Mouse (Mus musculus): ENCODE data around the gene Nkapd1. TPM values are rescaled to one million over a fixed set of nuclear protein-coding genes. Genes with fewer than 3 reads are reported as not detected.

Nkapd1 gene
- polyA plus RNA-seq, 1 experiment from 2014 or later = 24.2 TPM

DNA sequence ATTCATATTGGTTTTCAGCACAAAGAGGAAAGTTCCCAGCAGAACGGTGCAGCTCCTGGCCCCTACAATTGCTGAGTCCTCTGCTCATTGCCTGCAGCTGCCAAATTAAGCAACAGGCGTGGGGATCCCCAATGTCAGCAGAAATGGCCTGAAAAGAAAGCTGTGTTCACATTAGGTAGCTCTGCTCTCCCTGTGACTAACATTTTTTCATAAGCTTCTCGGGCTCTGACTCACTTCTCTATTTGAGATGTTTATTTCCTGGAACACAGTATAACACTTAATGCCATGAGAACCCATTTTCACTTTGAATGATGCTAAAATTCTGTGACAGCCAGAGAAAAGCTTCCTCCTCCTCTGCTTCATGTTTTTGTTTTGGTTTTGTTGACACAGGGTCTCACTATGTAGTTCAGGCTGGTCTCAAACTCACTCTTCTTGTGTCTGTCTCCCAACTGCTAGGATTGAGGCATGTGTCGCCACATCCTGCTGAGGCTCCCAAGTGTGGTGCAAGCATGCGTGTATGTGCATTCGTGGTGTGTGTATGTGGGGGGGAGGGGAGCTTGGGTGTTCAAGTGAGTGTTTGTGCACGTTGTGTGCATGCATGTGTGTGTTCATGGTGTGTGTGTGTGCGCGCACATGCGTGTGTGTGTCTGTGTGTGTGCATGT is 26.3 kb downstream of the Nkapd1 start:
- no peaks in the 10 kb centered on the region for H3K27me3 ChIP-seq (ENCODE audit: control insufficient read depth, insufficient read depth, low read length)
- H3K9ac ChIP-seq (replicated peaks; ENCODE audit: low read length) = no peak overlapping the region
- no peak overlapping the region for H3K4me2 ChIP-seq (ENCODE audit: low read length)
- H3K36me3 ChIP-seq (ENCODE audit: control insufficient read depth, insufficient read depth, low read length) = peaks cover 14% of the 10 kb centered on the region
- ATAC-seq (ENCODE audit: low FRiP score, low TSS enrichment) = no peak
- WGBS = 77% methylated on average over 10 of the region's 10 CpGs
- H3K27ac ChIP-seq (replicated peaks; ENCODE audit: low read depth, low read length) = no peak overlapping the region
- no peak overlapping the region for H3K4me3 ChIP-seq (replicated peaks; ENCODE audit: low read depth, low read length)
- H3K9me3 ChIP-seq (ENCODE audit: control insufficient read depth, low read length) = no peaks in the 10 kb centered on the region
- no peaks in the 10 kb centered on the region for H3K4me1 ChIP-seq (ENCODE audit: control insufficient read depth, insufficient read depth, low read length)
- no peak for DNase-seq

DNA sequence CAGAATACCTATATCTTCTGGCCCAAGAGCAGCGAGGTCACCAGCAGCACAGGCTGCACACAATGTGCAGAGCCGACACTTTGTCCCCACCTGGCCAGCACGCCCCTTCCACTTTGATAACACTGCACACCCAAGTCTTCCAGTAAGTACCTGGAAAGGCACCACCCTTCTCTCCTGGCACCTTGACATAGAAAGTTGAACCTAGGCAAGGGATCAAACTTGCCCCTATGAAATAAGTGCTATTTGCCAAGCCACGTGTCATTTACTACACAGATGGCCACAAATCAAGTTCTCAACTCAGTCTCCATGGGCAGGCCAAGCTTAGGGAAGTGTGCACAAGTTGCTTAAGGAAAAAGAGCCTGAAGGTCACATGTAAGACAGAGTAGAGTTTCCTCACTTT is 30.3 kb downstream of the Nkapd1 start:
- Histone ChIP-seq H3K4me2 (ENCODE audit: low read length) (no peak overlapping the region), H3K9ac (replicated peaks; ENCODE audit: low read length) (no peak overlapping the region), H3K27ac (replicated peaks; ENCODE audit: low read depth, low read length) (no peak overlapping the region), H3K36me3 (ENCODE audit: control insufficient read depth, insufficient read depth, low read length) (no peaks in the 10 kb centered on the region), H3K4me1 (ENCODE audit: control insufficient read depth, insufficient read depth, low read length) (no peaks in the 10 kb centered on the region), H3K4me3 (replicated peaks; ENCODE audit: low read depth, low read length) (no peak overlapping the region), H3K9me3 (ENCODE audit: control insufficient read depth, low read length) (no peaks in the 10 kb centered on the region), H3K27me3 (ENCODE audit: control insufficient read depth, insufficient read depth, low read length) (no peaks in the 10 kb centered on the region)
- ATAC-seq (ENCODE audit: low FRiP score, low TSS enrichment) = no peak
- no peak for DNase-seq
- WGBS = 80% methylated on average over 4 of the region's 4 CpGs

DNA sequence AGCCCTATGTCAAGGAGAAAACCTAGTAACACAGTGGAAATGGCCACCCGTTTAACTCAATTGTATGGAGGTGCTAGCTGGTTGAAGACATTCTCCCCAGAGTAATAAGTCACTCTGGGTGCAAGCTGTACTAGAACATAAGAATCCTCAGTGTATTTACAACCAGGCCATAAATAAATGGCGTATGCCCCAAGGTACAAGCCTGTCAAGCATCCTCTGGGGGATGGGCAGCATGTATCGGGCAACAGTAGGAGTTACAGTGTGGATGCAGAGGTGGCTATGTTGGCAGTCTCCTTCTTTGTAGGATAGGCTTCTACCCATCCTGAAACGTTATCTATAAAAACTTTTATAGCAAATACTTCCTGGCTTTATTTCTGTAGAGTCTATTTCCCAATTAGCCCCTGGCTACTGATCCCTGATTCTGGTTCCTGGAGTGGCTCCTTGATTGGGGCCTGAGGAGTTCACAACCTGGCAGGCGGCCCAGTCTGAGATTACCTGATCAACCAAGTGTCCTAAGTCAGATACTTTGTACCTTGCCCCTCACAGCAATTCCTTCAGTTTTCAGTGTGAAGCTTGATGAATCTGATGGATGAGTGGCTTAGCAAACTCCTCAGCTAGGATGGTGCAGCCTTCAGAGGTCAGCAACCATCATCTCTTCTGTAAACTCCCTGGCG is 32.0 kb downstream of the Nkapd1 start:
- Histone ChIP-seq H3K9me3 (ENCODE audit: control insufficient read depth, low read length) (no peaks in the 10 kb centered on the region), H3K4me2 (ENCODE audit: low read length) (no peak overlapping the region), H3K27ac (replicated peaks; ENCODE audit: low read depth, low read length) (no peak overlapping the region), H3K9ac (replicated peaks; ENCODE audit: low read length) (no peak overlapping the region), H3K4me1 (ENCODE audit: control insufficient read depth, insufficient read depth, low read length) (no peaks in the 10 kb centered on the region), H3K27me3 (ENCODE audit: control insufficient read depth, insufficient read depth, low read length) (no peaks in the 10 kb centered on the region), H3K36me3 (ENCODE audit: control insufficient read depth, insufficient read depth, low read length) (no peaks in the 10 kb centered on the region), H3K4me3 (replicated peaks; ENCODE audit: low read depth, low read length) (no peak overlapping the region)
- 85% methylated on average over 6 of the region's 6 CpGs for WGBS
- no peak for DNase-seq
- no peak for ATAC-seq (ENCODE audit: low FRiP score, low TSS enrichment)

DNA sequence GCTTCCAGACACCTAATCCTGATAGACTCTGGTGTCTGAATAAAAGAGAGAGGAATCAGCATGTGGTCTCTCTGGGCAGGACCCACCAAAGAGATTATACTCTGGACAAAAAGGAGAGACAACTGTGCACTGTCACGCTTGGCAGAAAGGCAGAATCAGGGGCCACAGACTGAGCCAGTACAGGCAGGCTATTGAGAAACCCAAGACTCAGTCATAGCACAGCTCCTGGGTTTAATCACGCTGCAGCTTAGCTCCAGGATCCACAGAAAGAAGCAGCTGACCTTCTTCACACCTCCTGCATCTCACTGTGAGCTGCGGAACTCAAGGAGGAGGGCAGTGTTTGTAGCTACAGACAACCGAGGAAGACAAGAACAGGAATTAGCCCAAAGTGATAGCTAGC is 36.9 kb downstream of the Nkapd1 start:
- WGBS = 4% methylated on average over 4 of the region's 4 CpGs
- no peak overlapping the region for H3K27ac ChIP-seq (replicated peaks; ENCODE audit: low read depth, low read length)
- no peaks in the 10 kb centered on the region for H3K9me3 ChIP-seq (ENCODE audit: control insufficient read depth, low read length)
- H3K4me2 ChIP-seq (ENCODE audit: low read length) = no peak overlapping the region
- H3K27me3 ChIP-seq (ENCODE audit: control insufficient read depth, insufficient read depth, low read length) = no peaks in the 10 kb centered on the region
- ATAC-seq (ENCODE audit: low FRiP score, low TSS enrichment) = no peak
- DNase-seq = no peak
- no peaks in the 10 kb centered on the region for H3K4me1 ChIP-seq (ENCODE audit: control insufficient read depth, insufficient read depth, low read length)
- no peak overlapping the region for H3K9ac ChIP-seq (replicated peaks; ENCODE audit: low read length)
- H3K36me3 ChIP-seq (ENCODE audit: control insufficient read depth, insufficient read depth, low read length) = no peaks in the 10 kb centered on the region
- no peak overlapping the region for H3K4me3 ChIP-seq (replicated peaks; ENCODE audit: low read depth, low read length)

DNA sequence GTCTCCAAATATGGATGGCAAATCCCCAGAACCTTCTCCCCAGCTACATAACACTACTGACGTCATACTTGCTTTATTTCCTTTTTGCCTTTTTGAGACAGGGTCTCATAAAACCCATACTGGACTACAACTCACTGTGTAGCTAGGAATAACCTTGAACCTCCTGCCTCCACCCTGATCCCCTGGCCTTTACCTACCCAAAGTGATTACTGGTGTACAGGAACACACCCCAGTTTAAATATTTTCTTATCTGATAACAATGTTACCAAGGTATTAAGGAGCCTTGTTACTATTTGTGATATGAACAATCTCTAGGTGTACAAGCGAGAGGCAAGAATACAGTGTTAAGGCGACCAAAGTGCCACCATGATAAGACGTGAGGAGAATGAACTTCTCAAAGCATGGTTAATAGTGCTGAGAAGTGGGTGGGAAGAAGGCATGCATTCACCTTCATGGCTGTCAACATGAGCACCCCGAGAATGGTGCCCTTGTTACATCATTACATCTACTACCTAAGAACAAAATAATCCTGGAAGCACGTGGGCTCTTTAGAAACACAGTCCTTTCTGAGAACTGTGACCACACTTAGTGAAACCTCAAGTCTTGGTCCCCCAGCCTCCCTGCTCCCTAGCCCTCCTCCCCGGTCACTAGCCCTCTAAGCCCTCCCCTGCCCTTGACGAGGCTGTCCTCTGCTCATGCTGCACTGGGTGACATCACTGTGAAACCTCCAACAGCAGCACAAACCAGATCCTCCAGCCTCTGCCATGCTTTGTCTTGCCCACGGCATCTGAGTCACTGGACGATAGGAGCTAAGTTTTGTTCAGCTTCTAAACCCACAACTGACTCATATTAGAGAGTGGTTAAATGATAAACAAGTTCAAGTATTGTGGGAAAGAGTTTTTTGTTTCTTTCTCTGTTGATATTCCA is 47.4 kb downstream of the Nkapd1 start:
- 83% methylated on average over 10 of the region's 10 CpGs for WGBS
- H3K36me3 ChIP-seq (ENCODE audit: control insufficient read depth, insufficient read depth, low read length) = no peaks in the 10 kb centered on the region
- no peak overlapping the region for H3K4me3 ChIP-seq (replicated peaks; ENCODE audit: low read depth, low read length)
- DNase-seq (no peak), ATAC-seq (ENCODE audit: low FRiP score, low TSS enrichment) (no peak)
- no peak overlapping the region for H3K27ac ChIP-seq (replicated peaks; ENCODE audit: low read depth, low read length)
- H3K27me3 ChIP-seq (ENCODE audit: control insufficient read depth, insufficient read depth, low read length) = no peaks in the 10 kb centered on the region
- no peak overlapping the region for H3K9ac ChIP-seq (replicated peaks; ENCODE audit: low read length)
- no peaks in the 10 kb centered on the region for H3K9me3 ChIP-seq (ENCODE audit: control insufficient read depth, low read length)
- H3K4me1 ChIP-seq (ENCODE audit: control insufficient read depth, insufficient read depth, low read length) = no peaks in the 10 kb centered on the region
- H3K4me2 ChIP-seq (ENCODE audit: low read length) = no peak overlapping the region

DNA sequence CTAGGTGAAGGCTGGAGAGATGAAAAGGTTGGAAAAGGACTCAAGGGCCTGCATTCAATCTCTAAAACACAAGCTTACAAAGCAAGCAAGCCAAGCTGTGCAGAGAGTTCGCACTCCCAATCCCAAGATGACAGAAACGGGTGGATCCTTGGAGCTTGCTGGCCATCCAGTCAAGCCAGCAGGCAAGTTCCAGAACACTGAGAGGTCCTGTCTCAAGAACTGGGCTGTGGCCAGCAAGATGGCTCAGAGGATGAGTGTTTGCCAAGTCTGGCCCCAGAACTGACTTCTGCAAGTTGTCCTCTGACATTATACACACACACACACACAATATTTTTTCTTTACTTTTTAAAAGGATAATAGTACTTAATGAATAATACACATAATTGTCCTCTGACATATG is 49.4 kb downstream of the Nkapd1 start:
- DNase-seq (no peak), ATAC-seq (ENCODE audit: low FRiP score, low TSS enrichment) (no peak)
- Histone ChIP-seq H3K27me3 (ENCODE audit: control insufficient read depth, insufficient read depth, low read length) (no peaks in the 10 kb centered on the region), H3K4me3 (replicated peaks; ENCODE audit: low read depth, low read length) (no peak overlapping the region), H3K36me3 (ENCODE audit: control insufficient read depth, insufficient read depth, low read length) (no peaks in the 10 kb centered on the region), H3K27ac (replicated peaks; ENCODE audit: low read depth, low read length) (no peak overlapping the region), H3K9ac (replicated peaks; ENCODE audit: low read length) (no peak overlapping the region), H3K4me1 (ENCODE audit: control insufficient read depth, insufficient read depth, low read length) (no peaks in the 10 kb centered on the region), H3K9me3 (ENCODE audit: control insufficient read depth, low read length) (no peaks in the 10 kb centered on the region), H3K4me2 (ENCODE audit: low read length) (no peak overlapping the region)
- 91% methylated on average over 2 of the region's 2 CpGs for WGBS

- DNase-seq (no peak), ATAC-seq (ENCODE audit: low FRiP score, low TSS enrichment) (no peak)
- Histone ChIP-seq H3K27me3 (ENCODE audit: control insufficient read depth, insufficient read depth, low read length) (no peaks in the 10 kb centered on the region), H3K4me3 (replicated peaks; ENCODE audit: low read depth, low read length) (no peak overlapping the region), H3K4me2 (ENCODE audit: low read length) (no peak overlapping the region), H3K9me3 (ENCODE audit: control insufficient read depth, low read length) (no peaks in the 10 kb centered on the region), H3K36me3 (ENCODE audit: control insufficient read depth, insufficient read depth, low read length) (no peaks in the 10 kb centered on the region), H3K9ac (replicated peaks; ENCODE audit: low read length) (no peak overlapping the region), H3K27ac (replicated peaks; ENCODE audit: low read depth, low read length) (no peak overlapping the region), H3K4me1 (ENCODE audit: control insufficient read depth, insufficient read depth, low read length) (no peaks in the 10 kb centered on the region)
- WGBS = 91% methylated on average over 4 of the region's 4 CpGs
These were observed 49.9 kb downstream of the Nkapd1 start for GRCm38 (mm10) chr9:50567372-50567771.

DNA sequence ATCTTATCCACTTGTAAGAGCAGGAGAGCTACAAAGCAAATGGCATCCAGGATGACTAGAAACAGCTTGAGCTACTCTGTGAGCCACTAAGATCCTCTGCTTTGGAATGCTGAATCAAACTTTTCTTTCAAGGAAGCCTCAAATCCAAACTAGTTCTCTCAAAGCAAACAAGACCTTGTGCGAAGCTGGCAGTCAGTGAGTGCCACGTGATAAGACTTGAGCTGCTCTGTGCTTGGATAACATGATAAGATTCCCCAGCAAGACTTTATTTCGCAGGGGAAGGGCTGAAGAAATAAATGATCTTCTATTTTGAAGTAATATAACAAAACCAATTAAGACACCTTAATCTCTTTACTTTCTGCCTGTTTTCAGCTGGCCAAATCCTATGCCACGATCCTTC is 51.3 kb downstream of the Nkapd1 start:
- ATAC-seq (ENCODE audit: low FRiP score, low TSS enrichment) (no peak), DNase-seq (no peak)
- no peaks in the 10 kb centered on the region for H3K36me3 ChIP-seq (ENCODE audit: control insufficient read depth, insufficient read depth, low read length)
- H3K4me2 ChIP-seq (ENCODE audit: low read length) = no peak overlapping the region
- no peaks in the 10 kb centered on the region for H3K4me1 ChIP-seq (ENCODE audit: control insufficient read depth, insufficient read depth, low read length)
- H3K27ac ChIP-seq (replicated peaks; ENCODE audit: low read depth, low read length) = no peak overlapping the region
- H3K4me3 ChIP-seq (replicated peaks; ENCODE audit: low read depth, low read length) = no peak overlapping the region
- H3K9me3 ChIP-seq (ENCODE audit: control insufficient read depth, low read length) = no peaks in the 10 kb centered on the region
- WGBS = 82% methylated on average over 4 of the region's 4 CpGs
- H3K27me3 ChIP-seq (ENCODE audit: control insufficient read depth, insufficient read depth, low read length) = no peaks in the 10 kb centered on the region
- no peak overlapping the region for H3K9ac ChIP-seq (replicated peaks; ENCODE audit: low read length)

Measured in midbrain, embryonic 14.5 days (tissue).